Mouse (Mus musculus): ENCODE measurements around the gene Dpy19l1.

The Dpy19l1 gene

DNA sequence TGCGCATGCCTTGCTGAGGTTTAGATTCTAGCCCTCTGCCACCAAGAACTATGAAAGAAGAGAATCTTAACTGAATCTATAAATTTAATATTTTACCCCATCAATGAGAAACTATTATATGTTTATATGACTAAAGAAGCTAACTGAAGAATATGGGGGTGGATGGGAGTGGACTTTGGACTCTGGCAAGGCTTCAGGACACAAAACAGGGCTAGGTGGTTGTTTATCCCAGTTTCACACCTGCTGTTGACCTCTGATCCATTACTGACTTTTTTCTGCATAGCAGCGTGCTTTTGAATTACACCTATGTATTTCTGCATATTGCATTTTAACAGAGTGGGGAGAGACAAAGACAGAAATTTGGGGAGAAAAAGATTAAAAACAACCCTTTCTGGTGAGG is 124.1 kb downstream of the Dpy19l1 start:
- in situ Hi-C loops (cut with MseI, MboI): no loop called here

All from mouse trophoblast stem cell (cell line).